ENCODE assay signal across 10 mouse cellular contexts in the genomic region with DNA sequence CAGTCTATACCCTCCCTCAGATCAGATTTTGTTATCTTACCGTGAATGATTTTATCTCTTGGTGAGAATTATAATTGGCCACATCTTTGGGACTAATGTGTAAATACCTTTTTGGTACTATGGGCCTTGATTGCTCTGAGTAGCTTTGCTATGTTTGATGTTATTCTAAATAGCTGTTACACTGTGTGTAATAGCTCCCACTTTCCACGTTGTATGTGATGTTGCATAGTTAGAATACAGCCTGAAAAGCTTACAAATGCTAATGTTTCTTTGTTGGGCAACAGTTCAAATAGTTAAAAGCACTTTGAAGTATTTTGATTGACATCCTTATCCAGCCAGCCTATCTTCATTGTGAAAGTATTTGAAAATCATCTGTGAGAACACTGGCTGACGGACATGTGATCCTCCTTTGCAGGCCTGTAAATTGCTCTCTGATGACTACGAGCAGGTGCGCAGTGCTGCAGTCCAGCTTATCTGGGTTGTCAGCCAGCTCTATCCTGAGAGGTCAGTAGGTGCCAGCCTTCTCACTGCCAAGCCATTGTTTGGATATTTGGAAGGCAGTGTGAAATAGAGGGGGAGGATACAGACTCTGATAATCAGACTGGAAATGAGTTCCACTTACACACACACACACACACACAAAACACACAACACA. TPM values are rescaled to one million over a fixed set of nuclear protein-coding genes. Genes with fewer than 3 reads are reported as not detected.
A peak's percentile ranks its signal among the peaks of the same experiment; 100 is the strongest.
DNase-seq lines count a peak whose midpoint lies in the region; ATAC-seq and TF ChIP-seq lines count a peak whose summit lies in the region.
"Had no signal": no experiment of that assay in that cellular context is flagged by ENCODE, and none has a peak within 500 bp of the region (broad histone marks: within the 10 kb centered on the region; RNA-seq: fewer than 3 reads in every experiment).

No protein-coding gene starts in this region.

- no peak for DNase-seq in cerebellum, postnatal 4 days (ENCODE audit: low spot score in 2 of 2)
- no peak for DNase-seq in lung, postnatal 0 days (ENCODE audit: low spot score)
- DNase-seq in lung, postnatal 4 days, result no peak
- DNase-seq in cerebellum, postnatal 36 days, result peak; percentile 64 to 71
- peak; percentile 25 to 31 for DNase-seq in heart, postnatal 36 days
- DNase-seq in embryo, embryonic 10 days (ENCODE audit: low spot score), result no peak
- DNase-seq: spleen, adult 18-20 months had no signal

- no peaks in the 10 kb centered on the region for H3K9me3 ChIP-seq in lung, postnatal 0 days (ENCODE audit: low read length)
- H3K9me3 ChIP-seq: limb, embryonic 12.5 days had no signal

- no peak for TF ChIP-seq EP300 in lung, postnatal 0 days (IDR thresholded peaks at IDR 0.05)

- no peak overlapping the region for H3K9ac ChIP-seq in lung, postnatal 0 days (replicated peaks; ENCODE audit: low read depth)
- H3K9ac ChIP-seq: limb, embryonic 12.5 days had no signal

- no peak overlapping the region for H3K4me3 ChIP-seq in lung, postnatal 0 days (ENCODE audit: low read depth, low read length)
- H3K4me3 ChIP-seq: limb, embryonic 12.5 days had no signal

- H3K4me2 ChIP-seq in lung, postnatal 0 days (replicated peaks; ENCODE audit: low read depth, low read length), result no peak overlapping the region
- H3K4me2 ChIP-seq: limb, embryonic 12.5 days had no signal

- intact Hi-C loops in heart, postnatal 36 days (cut with DNase I), result no loop called here

- no peak overlapping the region for H3K27ac ChIP-seq in lung, postnatal 0 days (ENCODE audit: low read length)
- H3K27ac ChIP-seq: limb, embryonic 12.5 days had no signal

- TF ChIP-seq CTCF in lung, postnatal 0 days (IDR thresholded peaks at IDR 0.05), result no peak

- H3K36me3 ChIP-seq in lung, postnatal 0 days (ENCODE audit: insufficient read depth, low read length), result no peaks in the 10 kb centered on the region; the same call in 1 of the 2 replicates

- H3K4me1 ChIP-seq in lung, postnatal 0 days (ENCODE audit: insufficient read depth, low read depth, low read length), result no peaks in the 10 kb centered on the region
- H3K4me1 ChIP-seq: limb, embryonic 12.5 days had no signal

- H3K27me3 ChIP-seq in lung, postnatal 0 days (replicated peaks; ENCODE audit: insufficient read depth, low read length), result no peaks in the 10 kb centered on the region
- H3K27me3 ChIP-seq: limb, embryonic 12.5 days had no signal

- peak; percentile 98 for ATAC-seq in cerebellum, adult (ENCODE audit: insufficient number of reproducible peaks, low FRiP score, low TSS enrichment)
- peak; percentile 41; the same call in 1 of the 2 replicates for ATAC-seq in lung, postnatal 0 days
- ATAC-seq in erythroblast, adult 5-6 weeks (replicated peaks; ENCODE audit: low FRiP score, poor library complexity, severe bottlenecking), result no peak

- 69% methylated on average over 5 of the region's 5 CpGs for WGBS in lung, postnatal 0 days

RNA-seq across cellular contexts. Expression of gene Ints4, which starts 19.9 kb away (rescaled TPM):
- polyA plus RNA-seq in lung, postnatal 0 days (2015; fragmentation: Nextera tagmentation; extraction: Ambion mirVana), result 19.8 and 21.2 TPM in 2 replicates
- total RNA-seq in heart, postnatal 36 days (2021), result 10 to 100 TPM; 48.1 to 53.0 TPM
- 30.9 and 39.2 TPM in 2 replicates for total RNA-seq in erythroblast, adult 5-6 weeks (2015; ENCODE audit: low replicate concordance)
- 11.2 and 19.9 TPM in 2 replicates for total RNA-seq in erythroblast, adult 5-6 weeks (2017; ENCODE audit: low replicate concordance)

RNA-seq across cellular contexts. Expression of gene Kctd14, which starts 49.6 kb away (rescaled TPM):
- 4.8 and 6.7 TPM in 2 replicates for polyA plus RNA-seq in lung, postnatal 0 days (2015; fragmentation: Nextera tagmentation; extraction: Ambion mirVana)
- not detected for total RNA-seq in heart, postnatal 36 days (2021)
- total RNA-seq in erythroblast, adult 5-6 weeks (2015; ENCODE audit: low replicate concordance), result 26.1 and 51.9 TPM in 2 replicates
- total RNA-seq in erythroblast, adult 5-6 weeks (2017; ENCODE audit: low replicate concordance), result 22.4 and 34.0 TPM in 2 replicates

Comparison
In these comparisons a context has a peak if more than half of its experiments do, and no peak if none do; other contexts are left out.
1. DNase-seq: peak in cerebellum, postnatal 36 days (2 of 2) and heart, postnatal 36 days (2 of 2); none in cerebellum, postnatal 4 days (0 of 2), lung, postnatal 0 days (single experiment), lung, postnatal 4 days (0 of 2) and embryo, embryonic 10 days (single experiment).
2. RNA of gene Kctd14, which starts 49.6 kb away (total RNA-seq): 22.4 to 51.9 TPM in erythroblast, adult 5-6 weeks; not detected in heart, postnatal 36 days; every median in the first group is over 10 times any median in the second.